Mouse (Mus musculus): ENCODE measurements around the gene Csmd2.

DNA sequence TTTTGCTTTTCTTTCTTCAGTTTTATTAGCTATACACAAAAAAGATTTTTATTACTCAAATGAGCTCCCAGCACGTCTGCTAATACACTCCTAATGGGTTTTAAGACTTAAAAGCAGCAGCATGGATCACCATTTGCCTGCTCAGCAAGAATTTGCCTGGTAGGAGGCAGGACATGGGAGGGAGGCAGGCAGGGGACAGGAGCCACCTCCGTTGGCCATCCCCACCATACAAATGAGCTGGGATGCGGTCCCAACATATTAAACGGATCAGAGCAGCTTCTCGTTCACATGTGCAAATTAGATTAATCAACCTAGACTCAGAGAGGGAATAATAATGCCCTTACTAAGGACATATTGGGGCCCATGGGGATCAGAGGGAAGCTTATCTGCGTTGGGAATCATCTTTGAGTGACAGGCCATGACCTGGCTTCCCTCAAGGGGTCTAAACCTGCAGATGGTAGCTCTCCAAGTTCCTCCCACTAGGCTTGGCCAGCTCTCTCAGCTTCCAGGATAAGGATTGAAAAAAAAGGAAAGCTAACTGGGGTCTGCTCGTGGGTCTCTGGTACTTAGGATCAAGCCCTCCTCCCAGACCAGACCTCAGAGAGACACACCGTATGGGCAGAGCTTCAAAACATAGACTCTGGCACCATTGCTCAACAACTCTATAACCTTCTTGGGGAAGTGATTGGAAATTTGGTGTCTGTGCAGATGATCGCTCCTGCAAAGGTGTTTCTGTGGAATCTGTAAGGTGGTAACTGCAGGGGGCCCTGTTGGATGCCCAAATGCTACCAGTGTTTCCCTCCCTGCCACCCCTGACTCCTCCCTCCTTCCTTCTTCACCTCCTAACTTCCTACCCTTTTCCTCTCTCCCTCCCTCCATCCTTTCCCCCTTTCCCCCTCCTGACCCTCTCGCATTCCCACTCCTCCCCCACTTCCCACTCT lies 153.8 kb downstream of the Csmd2 start:
- TF ChIP-seq CTCF (IDR thresholded peaks at IDR 0.05; ENCODE audit: low read depth, low read length): no peak
- TF ChIP-seq GATA1 (IDR thresholded peaks at IDR 0.05; ENCODE audit: borderline replicate concordance, low read length): no peak
- no peak for TF ChIP-seq POLR2AphosphoS5 (IDR thresholded peaks at IDR 0.05; ENCODE audit: insufficient replicate concordance, low read depth, low read length)
- no peak for TF ChIP-seq TAL1 (conservative IDR thresholded peaks at IDR 0.05; ENCODE audit: low read depth, low read length)
- no peak for TF ChIP-seq GATA2 (IDR thresholded peaks at IDR 0.05; ENCODE audit: borderline replicate concordance, low read depth, low read length)
